Mouse (Mus musculus) C2C12 (cell line): ENCODE data around the gene Rbfox3. TPM values are rescaled to one million over a fixed set of nuclear protein-coding genes. Genes with fewer than 3 reads are reported as not detected.

Source experiments
- H3K27me3 ChIP-seq: one replicate; pipeline ENCODE4 v1.6.1; 2011; ENCODE audit not compliant: control insufficient read depth, insufficient read depth, insufficient read length
- H3K36me3 ChIP-seq: one replicate; pipeline ENCODE4 v1.6.1; 2011; ENCODE audit not compliant: control insufficient read depth, insufficient read depth
- H3K4me3 ChIP-seq: one replicate; pipeline ENCODE4 v1.5.1; 2011; ENCODE audit warnings: mild to moderate bottlenecking, control low read depth; ENCODE audit not compliant: poor library complexity, insufficient read depth, severe bottlenecking
- H3K79me2 ChIP-seq: one replicate; pipeline ENCODE4 v1.6.1; 2011; ENCODE audit not compliant: control insufficient read depth, insufficient read depth
- H3K79me3 ChIP-seq: one replicate; pipeline ENCODE4 v1.6.1; 2011; ENCODE audit warnings: low read depth, control low read depth
- H3ac ChIP-seq: one replicate; pipeline ENCODE3; 2011; ENCODE audit warnings: low read depth; ENCODE audit not compliant: control insufficient read depth, insufficient read length
- CEBPB ChIP-seq: IDR thresholded peaks from one replicate; pipeline ENCODE4 v1.6.1; 2011; ENCODE audit warnings: low read depth, mild to moderate bottlenecking, control low read depth, moderate library complexity
- CTCF ChIP-seq: IDR thresholded peaks from one replicate; pipeline ENCODE4 v1.5.1; 2011; ENCODE audit not compliant: control insufficient read depth, insufficient read depth, insufficient read length
- FOSL1 ChIP-seq: IDR thresholded peaks from one replicate; pipeline ENCODE4 v1.8.0; 2011; ENCODE audit warnings: mild to moderate bottlenecking, low read length; ENCODE audit not compliant: poor library complexity, insufficient read depth, severe bottlenecking
- MAX ChIP-seq: IDR thresholded peaks from one replicate; pipeline ENCODE4 v1.6.1; 2011; ENCODE audit warnings: mild to moderate bottlenecking, control low read depth
- MYOD1 ChIP-seq: IDR thresholded peaks from one replicate; pipeline ENCODE4 v1.6.1; 2011; ENCODE audit warnings: low read depth; ENCODE audit not compliant: control insufficient read depth, insufficient read length
- MYOG ChIP-seq: IDR thresholded peaks from one replicate; pipeline ENCODE4 v1.6.1; 2011; ENCODE audit not compliant: control insufficient read depth, insufficient read length; ENCODE audit errors: extremely low read depth
- USF1 ChIP-seq: IDR thresholded peaks from one replicate; pipeline ENCODE4 v1.6.1; 2011; ENCODE audit warnings: low read depth, mild to moderate bottlenecking, control low read depth, moderate library complexity
- polyA plus RNA-seq: library from polyadenylated mRNA; unstranded; fragments of >200 nt; fragmentation: generic; extraction: Trizol; gene quantifications from one replicate; pipeline ENCODE4 v1.2.1, GENCODE M21; 2012; ENCODE audit warnings: missing spikeins

Gene Rbfox3
- polyA plus RNA-seq, 1 experiment, result not detected

DNA sequence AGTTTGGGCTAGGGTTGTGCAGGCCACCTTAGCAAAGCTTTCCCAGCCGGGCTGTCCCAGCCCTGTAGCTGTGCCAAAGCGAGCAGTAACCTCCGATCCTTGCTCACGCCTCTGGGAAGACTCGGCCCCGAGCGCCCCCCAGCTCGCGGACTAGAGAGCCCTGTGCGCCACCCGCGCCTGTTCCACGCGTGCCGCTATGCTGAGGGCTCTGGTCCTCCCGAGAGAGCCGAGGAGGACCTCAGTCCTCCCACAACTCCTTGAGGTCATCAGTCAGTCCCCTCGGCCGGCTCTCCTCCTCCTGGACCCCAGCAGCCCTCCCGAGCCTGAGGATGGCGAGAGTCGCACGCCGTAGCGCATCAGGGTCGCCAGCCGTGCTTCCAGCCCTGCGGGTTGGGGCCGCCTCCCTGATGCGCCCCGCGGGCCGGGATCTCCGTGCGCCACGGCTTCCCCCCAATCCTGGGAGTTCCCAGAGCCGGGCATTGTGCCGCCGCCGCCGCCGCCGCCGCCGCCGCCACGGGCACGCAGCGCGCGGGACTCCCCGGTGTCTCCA is 2.9 kb downstream of the Rbfox3 start:
- TF ChIP-seq CEBPB, result no peak
- TF ChIP-seq MAX, result no peak
- TF ChIP-seq MYOG, result no peak
- TF ChIP-seq USF1, result no peak
- TF ChIP-seq FOSL1, result no peak
- no peak for TF ChIP-seq CTCF
- no peak for TF ChIP-seq MYOD1
- Histone ChIP-seq H3K27me3 (peaks cover 82% of the 10 kb centered on the region), H3K4me3 (no peak overlapping the region), H3K79me2 (no peaks in the 10 kb centered on the region), H3K36me3 (no peaks in the 10 kb centered on the region), H3K79me3 (no peaks in the 10 kb centered on the region), H3ac (no peak overlapping the region)

- Histone ChIP-seq H3K79me2 (no peaks in the 10 kb centered on the region), H3K79me3 (no peaks in the 10 kb centered on the region), H3K36me3 (no peaks in the 10 kb centered on the region), H3K27me3 (peaks cover 83% of the 10 kb centered on the region), H3ac (no peak overlapping the region), H3K4me3 (no peak overlapping the region)
- TF ChIP-seq CEBPB, result no peak
- TF ChIP-seq USF1, result no peak
- TF ChIP-seq CTCF, result no peak
- TF ChIP-seq MAX, result no peak
- TF ChIP-seq MYOG, result no peak
- no peak for TF ChIP-seq MYOD1
- no peak for TF ChIP-seq FOSL1
These were observed 3.7 kb downstream of the Rbfox3 start for GRCm38 (mm10) chr11:118907471-118908401.

- H3K36me3 ChIP-seq, result no peaks in the 10 kb centered on the region
- peaks cover 76% of the 10 kb centered on the region for H3K27me3 ChIP-seq
- no peaks in the 10 kb centered on the region for H3K79me2 ChIP-seq
- TF ChIP-seq FOSL1 (no peak), USF1 (no peak), MYOD1 (no peak), MYOG (no peak), MAX (no peak), CEBPB (no peak), CTCF (no peak)
- no peak overlapping the region for H3K4me3 ChIP-seq
- no peaks in the 10 kb centered on the region for H3K79me3 ChIP-seq
- no peak overlapping the region for H3ac ChIP-seq
These were observed 4.5 kb downstream of the Rbfox3 start for GRCm38 (mm10) chr11:118906824-118907470.

- Histone ChIP-seq H3K27me3 (peaks cover 76% of the 10 kb centered on the region), H3K79me2 (no peaks in the 10 kb centered on the region), H3K36me3 (no peaks in the 10 kb centered on the region), H3ac (no peak overlapping the region), H3K4me3 (no peak overlapping the region), H3K79me3 (no peaks in the 10 kb centered on the region)
- TF ChIP-seq MYOD1 (no peak), MAX (no peak), FOSL1 (no peak), CTCF (no peak)
These were observed 5.1 kb downstream of the Rbfox3 start for GRCm38 (mm10) chr11:118906131-118906823.

DNA sequence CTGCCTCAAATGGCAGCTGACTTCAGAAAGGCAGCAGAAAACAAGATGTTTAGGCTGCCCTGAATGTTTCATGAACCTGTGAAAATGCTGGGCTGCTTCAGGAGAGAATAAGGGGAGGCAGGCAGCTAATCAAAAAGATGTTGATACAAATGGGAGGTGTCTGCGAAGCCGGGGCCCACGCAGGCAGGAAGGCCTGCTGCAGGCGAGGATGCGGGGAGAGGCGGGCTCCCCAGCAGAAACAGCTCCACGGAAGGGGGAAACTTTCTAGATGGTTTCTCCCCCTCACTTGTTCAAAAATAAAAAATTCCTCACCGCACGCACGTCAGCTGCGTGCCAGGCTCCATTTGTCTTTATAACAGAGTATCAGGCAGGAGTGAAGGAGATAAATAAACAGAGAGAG is 5.7 kb downstream of the Rbfox3 start:
- Histone ChIP-seq H3ac (no peak overlapping the region), H3K79me2 (no peaks in the 10 kb centered on the region), H3K4me3 (no peak overlapping the region), H3K27me3 (peaks cover 76% of the 10 kb centered on the region), H3K36me3 (no peaks in the 10 kb centered on the region), H3K79me3 (no peaks in the 10 kb centered on the region)
- no peak for TF ChIP-seq CEBPB
- TF ChIP-seq MAX, result no peak
- no peak for TF ChIP-seq CTCF
- TF ChIP-seq USF1, result no peak
- no peak for TF ChIP-seq MYOD1
- no peak for TF ChIP-seq MYOG
- no peak for TF ChIP-seq FOSL1
